Mouse (Mus musculus): ENCODE data around the gene Nek6. TPM values are rescaled to one million over a fixed set of nuclear protein-coding genes. Genes with fewer than 3 reads are reported as not detected.

The Nek6 gene
- total RNA-seq, 1 experiment from 2014 or later = 6.9 TPM

DNA sequence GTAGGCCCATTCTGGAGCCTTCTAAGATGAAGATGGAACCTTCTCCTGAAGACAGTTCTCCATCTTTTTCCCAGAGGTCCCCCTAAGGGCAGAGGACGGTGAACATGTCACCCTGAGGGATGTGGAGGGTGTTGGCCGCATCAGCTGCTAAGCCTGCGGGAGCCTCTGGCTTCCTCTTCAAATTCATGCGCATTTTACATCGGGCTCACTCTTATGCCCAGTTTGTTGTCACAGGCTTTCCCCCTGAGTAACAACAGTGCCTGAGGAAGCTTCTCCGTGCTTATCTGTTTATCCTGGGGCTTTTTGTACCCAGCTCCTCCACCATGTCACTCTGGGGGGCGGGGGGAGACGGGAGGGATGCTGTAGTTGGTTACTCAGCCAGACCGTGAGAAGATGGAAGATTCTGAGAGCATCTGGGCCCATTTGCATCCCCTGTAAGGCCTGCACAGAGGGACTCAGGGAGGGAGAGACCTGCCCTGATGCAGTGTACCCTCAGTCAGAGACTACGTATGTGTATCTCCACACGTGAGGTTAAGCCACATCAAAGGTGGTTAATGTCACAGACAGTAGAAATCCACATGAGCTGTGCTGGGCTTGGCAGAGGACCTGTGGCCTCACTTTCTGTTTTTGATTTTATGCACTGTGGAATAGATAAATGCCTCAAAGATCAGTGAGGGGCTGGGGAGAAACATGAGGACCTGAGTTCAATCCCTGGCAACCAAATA, 36.5 kb downstream of the Nek6 start:
- ATAC-seq (replicated peaks in 1 of 2; ENCODE audit: insufficient read depth in 1 of 2, low FRiP score in 2 of 2, low TSS enrichment in 1 of 2, low read depth in 1 of 2, poor library complexity in 2 of 2, severe bottlenecking in 2 of 2) = no peak

DNA sequence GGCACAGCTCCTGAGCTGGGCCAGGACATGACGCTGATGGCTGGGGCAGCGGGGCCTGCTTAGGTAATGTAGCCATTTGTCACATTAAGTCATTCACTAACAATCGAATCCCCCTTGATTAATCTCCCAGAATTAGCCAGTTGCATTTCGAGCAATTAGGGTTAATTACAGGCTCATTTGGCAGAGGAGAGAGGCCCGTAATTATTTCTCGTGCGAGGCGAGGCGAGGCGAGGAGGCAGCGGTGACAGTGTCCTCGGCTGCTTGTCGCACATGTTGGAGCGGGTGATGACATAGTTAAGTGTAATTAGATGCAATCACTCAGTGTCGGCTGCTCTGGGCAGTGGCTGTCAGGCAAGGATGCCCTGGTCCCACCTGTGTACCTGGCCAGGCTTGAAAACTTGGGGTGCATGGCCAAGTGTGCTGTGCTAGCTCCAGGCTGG, 40.6 kb downstream of the Nek6 start:
- ATAC-seq (replicated peaks in 1 of 2; ENCODE audit: insufficient read depth in 1 of 2, low FRiP score in 2 of 2, low TSS enrichment in 1 of 2, low read depth in 1 of 2, poor library complexity in 2 of 2, severe bottlenecking in 2 of 2) = no peak

DNA sequence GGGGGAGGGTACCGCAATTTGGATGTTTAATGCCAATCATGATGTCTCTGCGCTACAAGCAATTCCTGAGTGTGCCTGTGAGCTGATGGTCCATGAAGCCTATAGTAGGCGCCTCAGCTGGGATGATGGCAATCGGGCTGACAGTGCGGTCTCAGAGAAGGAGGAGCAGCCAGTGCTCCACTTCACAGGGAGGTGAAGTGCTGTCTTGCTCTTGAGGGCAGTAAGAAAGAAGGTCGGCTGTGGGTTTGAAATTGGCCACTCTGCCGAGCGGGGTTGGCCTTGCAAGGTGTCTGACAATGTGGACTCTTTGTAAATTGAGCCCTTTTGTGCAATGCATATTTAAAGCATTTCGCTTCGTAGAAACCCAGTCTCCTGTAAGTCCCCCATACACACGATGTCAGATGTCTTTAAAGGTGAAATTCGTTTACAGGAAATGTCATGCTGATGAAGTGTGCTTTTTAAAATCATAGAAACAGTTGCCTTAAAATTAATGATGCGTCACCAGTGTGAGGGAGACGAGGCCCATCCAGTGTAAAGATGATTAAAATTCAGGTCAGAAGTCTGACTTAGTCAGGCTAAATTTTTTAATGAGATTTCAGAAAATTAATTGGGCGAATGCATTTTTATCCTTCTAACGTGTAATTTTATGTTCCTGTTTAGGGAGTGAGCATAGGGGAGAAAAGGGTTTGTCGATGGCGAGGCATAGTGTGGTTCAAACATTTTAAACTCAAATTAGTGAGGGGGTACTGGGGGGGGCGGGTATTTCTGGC, 43.0 kb downstream of the Nek6 start:
- no peak for ATAC-seq (replicated peaks in 1 of 2; ENCODE audit: insufficient read depth in 1 of 2, low FRiP score in 2 of 2, low TSS enrichment in 1 of 2, low read depth in 1 of 2, poor library complexity in 2 of 2, severe bottlenecking in 2 of 2)

DNA sequence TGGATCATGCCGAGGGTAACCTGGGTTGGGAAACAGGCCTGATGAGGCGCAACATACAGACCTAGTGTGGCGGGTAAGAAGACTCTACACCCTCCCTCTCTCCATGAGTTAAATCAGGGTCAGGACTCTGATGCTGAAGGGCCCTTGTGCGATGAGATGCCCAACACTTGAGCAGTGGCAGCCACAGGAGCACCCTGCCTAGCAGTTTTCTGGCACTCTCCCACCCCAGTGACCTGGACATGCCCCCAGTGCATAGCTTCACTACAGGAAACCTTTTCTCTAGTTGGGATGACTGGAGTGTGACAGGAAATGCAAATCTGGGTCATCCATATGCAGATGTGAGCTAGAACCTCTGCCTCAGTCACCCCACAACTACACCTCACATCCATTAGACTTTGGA, 44.2 kb downstream of the Nek6 start:
- ATAC-seq (replicated peaks in 1 of 2; ENCODE audit: insufficient read depth in 1 of 2, low FRiP score in 2 of 2, low TSS enrichment in 1 of 2, low read depth in 1 of 2, poor library complexity in 2 of 2, severe bottlenecking in 2 of 2) = no peak

DNA sequence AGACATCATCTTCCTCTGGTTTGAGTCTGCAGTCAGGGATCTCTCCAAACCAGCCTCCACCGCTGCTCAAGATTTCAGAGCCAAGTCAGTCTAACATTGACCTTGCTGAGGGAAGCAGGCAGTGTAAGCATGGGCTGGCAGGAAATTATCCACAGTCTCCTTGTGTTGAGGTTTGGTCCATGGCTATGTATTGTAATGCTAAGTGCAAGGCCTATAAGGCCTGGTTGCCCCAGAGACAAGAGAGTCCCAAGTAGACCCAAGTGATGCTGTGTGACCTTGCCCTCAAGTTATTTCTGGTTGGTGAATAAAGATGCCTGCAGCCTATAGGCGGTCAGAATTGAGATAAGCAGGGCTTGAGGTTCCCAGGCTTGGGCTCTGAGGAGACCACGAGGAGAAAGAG, 45.3 kb downstream of the Nek6 start:
- ATAC-seq (replicated peaks in 1 of 2; ENCODE audit: insufficient read depth in 1 of 2, low FRiP score in 2 of 2, low TSS enrichment in 1 of 2, low read depth in 1 of 2, poor library complexity in 2 of 2, severe bottlenecking in 2 of 2) = no peak

DNA sequence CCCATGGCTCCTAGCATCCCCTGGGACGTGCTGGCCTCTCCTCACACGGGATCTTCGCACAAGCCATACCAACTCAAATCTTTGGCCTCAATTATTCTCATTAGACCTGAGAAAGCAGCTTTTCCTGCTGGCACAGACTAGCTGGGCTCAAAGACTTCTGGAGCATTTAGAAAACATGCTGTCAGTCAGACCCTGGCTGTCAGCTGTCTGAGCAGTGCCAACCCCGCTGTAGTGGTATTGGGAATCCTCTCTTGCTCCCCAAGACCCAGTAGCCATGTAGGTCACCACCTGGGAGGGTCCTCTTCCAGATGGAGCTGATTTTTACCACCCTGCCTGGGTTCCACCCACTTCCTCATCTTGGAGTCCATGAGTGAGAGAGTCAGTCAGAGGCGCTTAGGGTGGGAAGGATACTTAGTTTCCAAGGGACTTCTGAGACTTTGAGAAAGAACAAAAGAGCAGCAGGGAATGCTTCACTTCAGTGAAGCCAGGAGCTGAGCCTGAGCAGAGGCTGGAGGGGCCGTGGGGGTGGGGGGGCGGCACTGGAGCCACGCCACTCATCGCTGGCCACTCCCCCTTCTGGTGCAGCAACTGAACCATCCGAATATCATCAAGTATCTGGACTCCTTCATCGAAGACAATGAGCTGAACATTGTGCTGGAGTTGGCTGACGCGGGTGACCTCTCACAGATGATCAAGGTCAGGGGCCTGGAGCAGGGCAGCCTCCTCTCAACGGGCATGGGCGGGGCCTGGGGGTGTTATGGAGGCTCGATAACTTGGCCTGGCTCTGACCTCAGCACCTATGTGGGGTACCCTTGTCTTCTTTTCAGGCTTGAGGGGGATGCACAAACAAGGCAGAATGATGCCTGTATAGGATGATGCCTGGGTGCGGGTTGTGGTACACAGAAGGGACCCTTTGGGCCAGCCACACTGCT, 49.1 kb downstream of the Nek6 start:
- no peak for ATAC-seq (replicated peaks in 1 of 2; ENCODE audit: insufficient read depth in 1 of 2, low FRiP score in 2 of 2, low TSS enrichment in 1 of 2, low read depth in 1 of 2, poor library complexity in 2 of 2, severe bottlenecking in 2 of 2)

DNA sequence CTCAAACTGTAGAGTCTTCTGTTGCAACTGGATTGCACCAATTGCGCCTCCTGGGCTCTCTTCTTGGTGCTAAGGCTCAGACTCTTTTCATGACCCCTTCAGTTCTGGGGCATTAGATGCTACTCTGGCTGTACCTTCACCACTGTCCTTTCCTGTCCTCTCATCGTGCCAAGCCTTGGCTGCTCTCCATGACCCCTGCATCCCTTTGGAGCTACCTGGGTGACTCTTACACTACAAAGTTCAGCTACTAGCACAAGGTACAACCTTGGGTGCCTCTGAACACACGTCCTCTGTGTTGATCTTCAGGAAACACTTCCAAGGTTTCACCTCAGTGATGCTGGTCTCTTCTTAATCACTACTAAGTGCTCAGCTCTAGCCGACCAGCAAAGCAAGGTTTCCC, 51.2 kb downstream of the Nek6 start:
- no peak for ATAC-seq (replicated peaks in 1 of 2; ENCODE audit: insufficient read depth in 1 of 2, low FRiP score in 2 of 2, low TSS enrichment in 1 of 2, low read depth in 1 of 2, poor library complexity in 2 of 2, severe bottlenecking in 2 of 2)

DNA sequence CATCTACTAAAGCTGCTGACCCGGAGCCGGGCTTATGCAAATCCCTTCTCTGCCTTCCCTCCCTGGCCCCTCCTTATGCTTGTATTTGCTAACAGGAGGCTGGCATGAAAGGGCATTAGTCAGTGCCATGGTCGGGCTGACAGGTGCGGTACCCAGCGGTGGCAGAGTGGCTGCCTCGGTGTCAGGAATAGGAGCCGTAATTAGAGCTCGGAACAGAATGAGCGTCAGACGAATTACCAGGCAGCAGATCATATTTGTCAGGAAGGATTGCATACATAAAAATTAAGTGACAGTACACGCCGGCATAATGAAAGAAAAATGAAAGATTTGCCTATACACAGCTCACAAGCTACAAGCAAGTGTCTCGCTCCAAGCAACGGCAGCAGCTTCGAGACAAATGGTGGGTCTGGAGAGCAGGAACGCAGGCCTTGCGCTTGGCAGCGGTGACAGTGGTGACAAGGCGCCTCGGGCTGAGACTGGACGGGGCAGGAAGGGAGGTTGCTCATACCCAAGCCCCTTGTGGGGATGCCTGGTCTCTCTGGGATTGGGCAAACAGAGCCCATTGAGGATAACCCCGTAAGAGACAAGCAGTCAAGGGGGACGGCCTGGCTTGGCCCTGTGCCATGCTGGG, 60.6 kb downstream of the Nek6 start:
- no peak for ATAC-seq (replicated peaks in 1 of 2; ENCODE audit: insufficient read depth in 1 of 2, low FRiP score in 2 of 2, low TSS enrichment in 1 of 2, low read depth in 1 of 2, poor library complexity in 2 of 2, severe bottlenecking in 2 of 2)

DNA sequence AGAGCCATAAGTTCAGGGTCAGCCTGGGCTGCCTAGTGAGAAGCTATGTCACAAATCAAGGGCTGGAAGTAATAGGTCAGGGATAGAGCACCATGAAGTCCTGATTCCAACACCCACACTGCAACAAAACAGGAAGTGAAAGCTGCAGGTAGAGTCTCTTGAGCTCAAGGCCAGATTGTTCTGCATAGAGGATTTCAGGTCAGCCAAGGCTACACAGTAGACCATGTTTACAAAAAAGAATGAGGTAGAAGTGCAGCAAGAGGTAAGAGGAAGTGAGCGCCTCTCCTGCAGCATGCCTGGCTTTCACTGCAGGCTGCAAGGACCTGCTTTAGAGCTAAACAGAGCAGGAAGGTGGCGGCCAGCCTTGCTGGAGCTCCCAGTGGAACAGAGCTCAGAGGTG, 63.3 kb downstream of the Nek6 start:
- peak; percentile 26 to 39; a peak in 3 of 4 replicates for ATAC-seq (replicated peaks in 1 of 2; ENCODE audit: insufficient read depth in 1 of 2, low FRiP score in 2 of 2, low TSS enrichment in 1 of 2, low read depth in 1 of 2, poor library complexity in 2 of 2, severe bottlenecking in 2 of 2)

DNA sequence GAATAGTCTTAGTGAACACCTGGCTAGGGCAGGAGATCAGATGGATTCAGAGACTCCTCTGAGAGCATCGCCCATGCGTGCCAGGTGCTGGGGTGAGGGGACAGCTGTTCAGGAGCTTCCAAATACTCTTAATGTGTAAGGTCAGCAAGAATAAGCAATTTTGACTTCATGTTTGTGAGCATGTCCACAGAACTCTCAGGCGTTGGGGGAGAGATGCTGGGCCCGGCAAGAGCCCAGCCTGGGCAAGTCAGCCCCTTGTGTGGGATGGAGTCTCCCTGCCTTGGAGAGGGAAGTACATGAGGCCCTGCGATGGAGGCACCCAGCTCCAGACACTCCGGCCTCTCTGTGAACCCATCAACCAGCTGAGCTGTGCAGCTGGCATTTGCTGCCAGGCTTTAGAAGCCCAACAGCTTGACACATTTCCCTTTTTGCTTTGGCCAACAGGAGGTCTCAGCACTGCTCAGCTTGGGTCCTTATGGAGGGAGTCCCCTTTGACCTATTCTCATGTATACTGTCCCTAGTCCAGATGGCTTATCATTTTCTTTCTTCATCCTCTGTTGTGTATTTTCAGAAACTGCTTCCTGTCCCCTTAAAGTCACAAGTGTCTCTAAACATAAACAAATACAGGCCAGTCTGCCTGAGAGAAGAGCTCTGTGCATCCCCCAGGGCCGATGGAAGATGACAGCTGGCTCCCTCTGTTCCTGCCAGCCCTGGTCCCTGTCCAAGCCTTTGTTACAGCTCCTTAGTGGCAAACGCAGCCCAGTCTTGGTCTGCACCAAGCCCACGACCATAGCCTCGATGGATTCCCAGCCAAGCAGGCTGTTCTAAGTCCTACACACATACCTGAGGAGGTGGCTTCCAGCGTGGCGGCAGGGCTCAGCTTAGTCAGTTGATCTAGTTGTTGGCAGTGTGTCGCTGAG, 67.4 kb downstream of the Nek6 start:
- ATAC-seq (replicated peaks in 1 of 2; ENCODE audit: insufficient read depth in 1 of 2, low FRiP score in 2 of 2, low TSS enrichment in 1 of 2, low read depth in 1 of 2, poor library complexity in 2 of 2, severe bottlenecking in 2 of 2) = no peak

DNA sequence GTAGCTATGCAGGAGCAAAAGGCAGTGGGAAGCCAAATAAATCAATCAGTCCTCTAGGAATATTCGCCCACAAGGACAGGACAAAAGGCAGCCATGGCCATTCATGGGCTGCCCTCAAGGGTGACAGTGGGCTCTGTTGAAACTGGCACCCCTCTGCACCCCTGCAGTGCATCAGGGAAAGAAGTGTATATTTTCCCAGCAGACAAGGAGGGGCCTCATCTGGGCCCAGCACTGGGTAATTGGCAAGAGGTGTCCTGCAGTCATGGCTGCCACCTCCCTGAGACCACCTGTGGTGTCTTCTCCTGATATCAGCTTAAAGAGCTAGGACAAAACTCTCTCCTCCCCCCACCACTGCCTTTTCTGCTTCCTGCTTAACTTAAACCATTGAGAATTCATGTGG, 68.1 kb downstream of the Nek6 start:
- ATAC-seq (replicated peaks in 1 of 2; ENCODE audit: insufficient read depth in 1 of 2, low FRiP score in 2 of 2, low TSS enrichment in 1 of 2, low read depth in 1 of 2, poor library complexity in 2 of 2, severe bottlenecking in 2 of 2) = no peak

DNA sequence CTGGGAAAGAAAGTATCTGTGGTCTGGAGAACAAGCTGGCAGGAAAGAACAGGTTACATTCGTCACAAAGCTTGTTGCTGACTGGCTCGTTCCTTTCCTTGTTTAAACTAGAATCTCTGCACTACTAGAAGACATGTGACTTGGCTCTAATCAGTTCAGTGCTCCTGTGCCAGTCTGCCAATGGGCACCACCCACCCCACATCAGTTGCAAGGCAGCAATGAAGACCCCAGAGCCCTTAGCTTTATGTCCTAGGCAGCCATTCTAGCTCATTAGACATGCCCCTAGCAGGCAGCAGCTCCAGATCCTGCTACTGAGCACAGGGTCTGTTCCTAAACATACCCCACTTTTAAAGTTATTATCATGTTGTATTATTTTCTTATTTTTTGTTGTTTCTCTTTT, 72.5 kb downstream of the Nek6 start:
- no peak for ATAC-seq (replicated peaks in 1 of 2; ENCODE audit: insufficient read depth in 1 of 2, low FRiP score in 2 of 2, low TSS enrichment in 1 of 2, low read depth in 1 of 2, poor library complexity in 2 of 2, severe bottlenecking in 2 of 2)

DNA sequence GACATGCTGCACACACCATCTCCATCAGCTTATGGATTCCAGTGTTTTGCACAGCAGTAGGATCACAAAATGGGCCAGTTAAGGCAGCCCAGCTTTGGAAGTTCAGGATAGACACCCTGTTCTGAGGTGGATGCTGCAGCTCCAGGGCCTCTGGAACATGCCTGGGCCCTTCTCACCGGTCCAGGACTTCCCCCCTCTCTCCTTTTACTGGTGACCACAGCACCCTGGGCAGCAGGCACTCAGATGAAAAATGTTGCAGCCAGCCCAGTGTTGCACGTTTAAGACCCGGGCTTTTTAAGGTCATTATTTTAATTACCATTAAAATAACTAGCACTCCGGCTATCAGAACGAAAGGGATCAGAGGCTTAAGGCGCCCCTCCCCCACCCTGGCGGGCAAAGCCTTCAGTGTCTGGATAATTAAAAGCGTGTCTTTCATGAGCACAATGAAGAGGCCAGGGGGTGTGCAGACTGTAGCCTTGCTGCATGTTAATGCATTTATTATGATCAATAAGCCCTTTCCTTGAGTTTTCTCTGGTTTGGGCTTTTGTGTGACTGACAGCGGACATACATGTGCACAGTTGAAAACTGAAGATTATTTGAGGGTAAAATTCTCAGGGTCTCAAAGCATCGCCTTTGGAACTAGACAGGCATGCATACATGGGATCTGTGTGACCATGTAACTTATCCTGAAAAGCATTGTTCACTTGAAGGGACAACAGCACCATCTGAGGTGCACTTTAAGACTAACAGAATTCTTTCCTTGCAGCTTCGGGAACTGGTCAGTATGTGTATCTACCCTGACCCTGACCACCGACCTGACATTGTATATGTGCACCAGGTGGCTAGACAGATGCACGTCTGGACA, 73.3 kb downstream of the Nek6 start:
- ATAC-seq (replicated peaks in 1 of 2; ENCODE audit: insufficient read depth in 1 of 2, low FRiP score in 2 of 2, low TSS enrichment in 1 of 2, low read depth in 1 of 2, poor library complexity in 2 of 2, severe bottlenecking in 2 of 2) = no peak

DNA sequence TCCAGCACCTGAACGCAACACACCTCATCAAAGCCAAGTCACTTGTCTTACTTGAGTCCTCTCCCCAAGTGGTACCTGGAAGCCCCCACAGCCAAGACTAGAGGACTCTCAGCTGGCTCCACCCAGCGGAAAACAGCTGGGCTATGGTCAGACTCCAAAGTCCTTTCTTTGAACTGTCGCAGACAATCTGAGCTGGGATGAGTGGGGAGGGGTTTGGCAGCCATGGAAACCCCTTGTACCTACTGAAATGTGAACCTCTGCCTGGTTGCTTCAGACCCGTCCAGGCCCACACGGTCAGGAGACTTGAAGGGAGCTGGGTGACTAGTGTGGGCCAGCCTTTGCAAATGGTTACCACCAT, 73.9 kb downstream of the Nek6 start:
- ATAC-seq (replicated peaks in 1 of 2; ENCODE audit: insufficient read depth in 1 of 2, low FRiP score in 2 of 2, low TSS enrichment in 1 of 2, low read depth in 1 of 2, poor library complexity in 2 of 2, severe bottlenecking in 2 of 2) = no peak

DNA sequence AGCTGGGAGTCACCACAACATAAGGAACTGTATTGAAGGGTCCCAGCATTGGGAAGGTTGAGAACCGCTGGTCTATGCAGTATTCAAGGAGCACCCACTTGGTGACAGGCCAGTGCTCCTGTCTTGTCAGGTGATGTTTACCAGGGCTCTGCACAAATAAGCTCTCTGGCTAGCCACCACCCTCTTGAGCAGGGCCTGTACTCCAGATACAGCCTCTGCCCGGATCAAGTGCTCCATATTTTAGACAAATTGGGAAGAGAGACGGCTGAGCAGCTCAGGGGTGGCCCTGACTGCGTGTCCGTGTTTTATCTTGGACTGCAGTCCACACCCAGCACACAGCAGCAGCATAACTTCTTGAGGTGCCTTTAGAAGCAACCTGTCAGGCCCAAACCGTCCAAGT, 75.3 kb downstream of the Nek6 start:
- no peak for ATAC-seq (replicated peaks in 1 of 2; ENCODE audit: insufficient read depth in 1 of 2, low FRiP score in 2 of 2, low TSS enrichment in 1 of 2, low read depth in 1 of 2, poor library complexity in 2 of 2, severe bottlenecking in 2 of 2)
